Mouse (Mus musculus) hindbrain, embryonic 12.5 days (tissue): Measurements from ENCODE around the gene Fam178b. TPM values are rescaled to one million over a fixed set of nuclear protein-coding genes. Genes with fewer than 3 reads are reported as not detected.

Experiments
- ATAC-seq: fragments of 200-750 bp; cut with Nextera tagmentation; 2 replicates; pipeline ENCODE4 v1.8.0; 2017; ENCODE audit warnings: moderate TSS enrichment; ENCODE audit not compliant: low FRiP score
- H3K27ac ChIP-seq: fragments of 300-500 bp; sonication (generic); 2 replicates; pipeline ENCODE4 v1.5.1; 2016; ENCODE audit warnings: mild to moderate bottlenecking
- H3K27me3 ChIP-seq: fragments of 300-500 bp; sonication (generic); 2 replicates; pipeline ENCODE4 v1.6.1; 2016; ENCODE audit warnings: mild to moderate bottlenecking
- H3K36me3 ChIP-seq: fragments of 300-500 bp; sonication (generic); 2 replicates; pipeline ENCODE4 v1.6.1; 2016; ENCODE audit warnings: mild to moderate bottlenecking
- H3K4me1 ChIP-seq: fragments of 300-500 bp; sonication (generic); 2 replicates; pipeline ENCODE4 v1.6.1; 2016
- H3K4me2 ChIP-seq: fragments of 300-500 bp; sonication (generic); replicated peaks from 2 replicates; pipeline ENCODE4 v1.6.1; 2016; ENCODE audit warnings: mild to moderate bottlenecking
- H3K4me3 ChIP-seq: fragments of 300-500 bp; sonication (generic); 2 replicates; pipeline ENCODE4 v1.5.1; 2016; ENCODE audit warnings: mild to moderate bottlenecking
- H3K9ac ChIP-seq: fragments of 300-500 bp; sonication (generic); 2 replicates; pipeline ENCODE4 v1.6.1; 2016; ENCODE audit warnings: mild to moderate bottlenecking, moderate library complexity
- H3K9me3 ChIP-seq: fragments of 300-500 bp; sonication (generic); replicated peaks from 2 replicates; pipeline ENCODE4 v1.6.1; 2016; ENCODE audit warnings: mild to moderate bottlenecking
- WGBS: fragments of 180-500 bp; shearing (Covaris S2); methylation state at CpG from one replicate; pipeline ENCODE4 v1.1.7; 2016; 5-methylcytosine and 5-hydroxymethylcytosine counted together
- polyA plus RNA-seq: library from polyadenylated mRNA; unstranded; fragments of >200 nt; fragmentation: Nextera tagmentation; extraction: Ambion mirVana; gene quantifications from 2 replicates; pipeline ENCODE4 v1.2.1, GENCODE M21; 2016

Gene Fam178b
- polyA plus RNA-seq, 1 experiment from 2014 or later, result 0.67 TPM

GRCm38 (mm10) chr1:36563197-36563596 lies 119.8 kb downstream of the Fam178b start:
- no peak overlapping the region for H3K4me3 ChIP-seq
- H3K27ac ChIP-seq, result no peak overlapping the region
- no peak for ATAC-seq
- H3K4me1 ChIP-seq, result peaks cover 27% of the 10 kb centered on the region
- no peaks in the 10 kb centered on the region for H3K9me3 ChIP-seq
- no peak overlapping the region for H3K4me2 ChIP-seq
- no peak overlapping the region for H3K9ac ChIP-seq
- H3K27me3 ChIP-seq, result peaks cover 5% of the 10 kb centered on the region; the same call in 1 of the 2 replicates
- WGBS, result 60% methylated on average over 2 of the region's 2 CpGs
- no peaks in the 10 kb centered on the region for H3K36me3 ChIP-seq

DNA sequence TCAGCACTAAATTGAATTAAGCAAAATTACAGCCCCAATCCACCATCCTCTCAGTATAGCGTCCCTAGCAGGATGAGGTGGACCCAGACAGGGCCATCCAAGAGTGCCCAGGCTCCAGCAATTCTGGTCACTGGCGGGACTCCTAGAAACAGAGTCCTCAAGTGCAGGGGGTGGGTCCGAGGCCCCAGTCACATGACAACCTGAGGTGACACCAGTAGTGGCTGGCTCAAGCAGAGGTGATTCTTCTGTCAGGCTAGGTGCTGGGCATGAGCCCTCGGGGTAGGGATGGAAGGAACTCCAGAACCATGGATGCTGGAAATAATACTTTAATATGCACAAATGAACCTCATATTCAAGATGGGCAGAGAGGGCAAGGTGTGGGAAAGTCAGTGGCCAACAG lies 120.6 kb downstream of the Fam178b start:
- Histone ChIP-seq H3K4me1 (peaks cover 27% of the 10 kb centered on the region), H3K9me3 (no peaks in the 10 kb centered on the region), H3K4me2 (no peak overlapping the region), H3K27ac (no peak overlapping the region), H3K9ac (no peak overlapping the region), H3K27me3 (0 out of 2 replicates have a peak, but pooled peaks cover 2% of the 10 kb centered on the region), H3K4me3 (no peak overlapping the region), H3K36me3 (no peaks in the 10 kb centered on the region)
- 70% methylated on average over 4 of the region's 4 CpGs for WGBS
- no peak for ATAC-seq

GRCm38 (mm10) chr1:36560903-36561302 lies 122.1 kb downstream of the Fam178b start:
- Histone ChIP-seq H3K4me2 (no peak overlapping the region), H3K4me1 (peaks cover 25% of the 10 kb centered on the region), H3K4me3 (no peak overlapping the region), H3K9ac (no peak overlapping the region), H3K36me3 (no peaks in the 10 kb centered on the region), H3K27me3 (0 out of 2 replicates have a peak, but pooled peaks cover 2% of the 10 kb centered on the region), H3K27ac (no peak overlapping the region), H3K9me3 (no peaks in the 10 kb centered on the region)
- no peak for ATAC-seq
- WGBS, result 55% methylated on average over 6 of the region's 6 CpGs

GRCm38 (mm10) chr1:36559888-36560287 lies 123.1 kb downstream of the Fam178b start:
- no peak overlapping the region for H3K4me3 ChIP-seq
- no peak overlapping the region for H3K4me2 ChIP-seq
- H3K4me1 ChIP-seq, result peaks cover 36% of the 10 kb centered on the region
- 0 out of 2 replicates have a peak, but pooled peaks cover 2% of the 10 kb centered on the region for H3K27me3 ChIP-seq
- ATAC-seq, result no peak
- no peaks in the 10 kb centered on the region for H3K9me3 ChIP-seq
- WGBS, result 65% methylated on average over 5 of the region's 5 CpGs
- no peak overlapping the region for H3K9ac ChIP-seq
- no peak overlapping the region for H3K27ac ChIP-seq
- 0 out of 2 replicates have a peak, but pooled peaks cover under 1% of the 10 kb centered on the region for H3K36me3 ChIP-seq

- Histone ChIP-seq H3K4me3 (no peak overlapping the region), H3K4me2 (peak overlapping the region; percentile 98), H3K27ac (peak overlapping the region; percentile 100; the same call in 1 of the 2 replicates), H3K9ac (no peak overlapping the region), H3K4me1 (peaks cover 41% of the 10 kb centered on the region), H3K36me3 (peaks cover 7% of the 10 kb centered on the region), H3K9me3 (no peaks in the 10 kb centered on the region), H3K27me3 (0 out of 2 replicates have a peak, but pooled peaks cover 2% of the 10 kb centered on the region)
- 4% methylated on average over 4 of the region's 4 CpGs for WGBS
- no peak for ATAC-seq
Measured at GRCm38 (mm10) chr1:36559256-36559655, 123.7 kb downstream of the Fam178b start.

DNA sequence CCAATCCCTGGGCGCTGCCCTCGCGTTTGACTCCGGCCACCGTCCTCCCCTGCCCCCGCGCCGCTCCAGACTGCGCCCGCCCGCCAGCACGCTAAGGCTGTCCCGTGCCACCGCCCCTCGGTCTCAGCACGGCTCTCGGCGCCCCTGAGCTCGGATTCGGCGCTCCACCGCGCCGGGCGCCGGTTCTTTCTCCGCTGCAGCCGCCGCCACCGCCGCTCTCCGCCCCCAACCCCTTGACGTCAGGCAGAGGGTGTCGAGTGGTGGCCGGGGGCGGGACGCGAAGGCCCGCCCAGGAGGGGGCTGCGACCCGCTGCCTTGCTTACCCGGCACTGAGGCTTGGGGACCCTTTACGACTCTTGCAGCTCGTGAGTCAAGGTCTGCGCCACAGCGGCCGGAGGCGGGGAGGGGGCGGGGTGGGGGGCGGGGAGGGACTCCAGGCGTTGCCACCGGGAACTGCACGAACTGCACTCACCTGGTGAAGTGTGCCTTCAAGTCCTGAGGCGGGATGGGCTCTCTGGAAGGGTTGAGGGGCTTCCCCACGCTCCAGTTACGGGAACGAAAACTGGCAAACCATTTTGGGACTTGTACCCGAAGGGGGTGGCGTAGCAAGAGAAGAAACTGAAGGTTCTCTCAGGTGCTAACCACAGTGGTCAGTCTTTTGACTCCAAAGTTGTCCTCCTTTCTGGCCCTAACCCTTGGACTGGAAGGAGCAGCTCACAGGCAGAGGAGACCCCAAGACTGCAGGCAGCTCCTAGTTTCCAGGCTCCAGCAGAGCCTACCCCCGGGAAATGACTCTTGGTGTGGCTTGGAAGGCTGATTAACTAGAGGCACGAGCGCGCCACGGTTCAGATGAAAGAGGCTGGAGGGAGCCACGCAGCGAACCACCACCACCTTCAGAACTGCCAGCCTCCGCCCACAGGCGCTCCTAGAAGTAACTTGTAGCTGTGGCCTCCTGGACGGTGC lies 124.7 kb downstream of the Fam178b start, which contains the start of gene Sema4c:
Sema4c (minus strand) TSS at position 319 of the 963 bp plus-strand sequence.
- Histone ChIP-seq H3K27ac (peak within 1 kb of the TSS; percentile 100), H3K36me3 (peaks cover 17% of the 10 kb centered on the region), H3K4me3 (peak within 1 kb of the TSS; percentile 95), H3K4me2 (peak within 1 kb of the TSS; percentile 98), H3K9ac (peak within 1 kb of the TSS; percentile 98), H3K27me3 (0 out of 2 replicates have a peak, but pooled peaks cover 2% of the 10 kb centered on the region), H3K9me3 (no peaks in the 10 kb centered on the region), H3K4me1 (peaks cover 45% of the 10 kb centered on the region)
- peak; percentile 70 for ATAC-seq
- WGBS, result 1% methylated on average over 68 of the region's 69 CpGs

GRCm38 (mm10) chr1:36557457-36558011 lies 125.4 kb downstream of the Fam178b start:
- Histone ChIP-seq H3K36me3 (peaks cover 24% of the 10 kb centered on the region), H3K4me1 (peaks cover 47% of the 10 kb centered on the region), H3K4me2 (peak overlapping the region; percentile 98), H3K9me3 (no peaks in the 10 kb centered on the region), H3K9ac (peak overlapping the region; percentile 98), H3K4me3 (peak overlapping the region; percentile 95), H3K27ac (peak overlapping the region; percentile 100), H3K27me3 (0 out of 2 replicates have a peak, but pooled peaks cover 2% of the 10 kb centered on the region)
- ATAC-seq, result peak; percentile 62
- WGBS, result 1% methylated on average over 48 of the region's 48 CpGs

GRCm38 (mm10) chr1:36556553-36557456 lies 126.2 kb downstream of the Fam178b start:
- Histone ChIP-seq H3K9ac (peak overlapping the region; percentile 98), H3K9me3 (no peaks in the 10 kb centered on the region), H3K27me3 (0 out of 2 replicates have a peak, but pooled peaks cover 2% of the 10 kb centered on the region), H3K27ac (peak overlapping the region; percentile 100), H3K4me1 (peaks cover 47% of the 10 kb centered on the region), H3K36me3 (peaks cover 32% of the 10 kb centered on the region), H3K4me3 (peak overlapping the region; percentile 95), H3K4me2 (peak overlapping the region; percentile 98)
- WGBS, result under 1% methylated on average over 52 of the region's 52 CpGs
- peak; percentile 81 for ATAC-seq

DNA sequence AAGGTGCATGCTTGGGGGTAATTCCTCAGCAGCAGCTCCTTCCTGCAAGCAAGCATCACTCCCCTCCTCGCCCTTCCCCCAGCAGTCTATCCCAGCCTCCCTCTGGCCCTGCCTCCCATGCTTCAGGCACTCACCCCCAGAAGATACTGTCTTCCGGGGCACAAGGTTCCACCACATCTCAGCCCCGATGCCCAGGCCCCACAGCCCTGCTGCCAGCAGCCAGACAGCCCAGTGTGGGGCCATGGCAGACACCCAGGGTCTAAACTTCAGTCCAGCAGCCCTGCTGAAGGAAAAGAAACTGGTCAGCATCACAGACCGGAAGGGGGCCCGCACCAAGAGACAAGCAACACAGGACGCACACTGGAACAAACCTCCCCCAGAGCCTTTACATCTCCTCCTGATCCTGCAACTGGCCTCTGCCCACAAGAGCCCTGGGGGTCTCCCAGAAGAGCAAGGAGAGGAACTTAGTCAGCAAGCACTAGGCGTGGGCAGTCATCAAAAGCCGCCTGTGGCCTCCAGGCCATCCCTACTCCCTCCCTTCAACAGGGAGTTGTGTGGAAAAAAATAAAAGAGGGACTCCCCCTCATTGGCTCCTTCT lies 127.1 kb downstream of the Fam178b start:
- H3K27me3 ChIP-seq, result 0 out of 2 replicates have a peak, but pooled peaks cover 2% of the 10 kb centered on the region
- peak overlapping the region; percentile 98 for H3K9ac ChIP-seq
- 5% methylated on average over 8 of the region's 8 CpGs for WGBS
- no peak for ATAC-seq
- peaks cover 51% of the 10 kb centered on the region for H3K4me1 ChIP-seq
- peak overlapping the region; percentile 100 for H3K27ac ChIP-seq
- no peaks in the 10 kb centered on the region for H3K9me3 ChIP-seq
- H3K36me3 ChIP-seq, result peaks cover 41% of the 10 kb centered on the region
- H3K4me2 ChIP-seq, result peak overlapping the region; percentile 98
- peak overlapping the region; percentile 95 for H3K4me3 ChIP-seq

DNA sequence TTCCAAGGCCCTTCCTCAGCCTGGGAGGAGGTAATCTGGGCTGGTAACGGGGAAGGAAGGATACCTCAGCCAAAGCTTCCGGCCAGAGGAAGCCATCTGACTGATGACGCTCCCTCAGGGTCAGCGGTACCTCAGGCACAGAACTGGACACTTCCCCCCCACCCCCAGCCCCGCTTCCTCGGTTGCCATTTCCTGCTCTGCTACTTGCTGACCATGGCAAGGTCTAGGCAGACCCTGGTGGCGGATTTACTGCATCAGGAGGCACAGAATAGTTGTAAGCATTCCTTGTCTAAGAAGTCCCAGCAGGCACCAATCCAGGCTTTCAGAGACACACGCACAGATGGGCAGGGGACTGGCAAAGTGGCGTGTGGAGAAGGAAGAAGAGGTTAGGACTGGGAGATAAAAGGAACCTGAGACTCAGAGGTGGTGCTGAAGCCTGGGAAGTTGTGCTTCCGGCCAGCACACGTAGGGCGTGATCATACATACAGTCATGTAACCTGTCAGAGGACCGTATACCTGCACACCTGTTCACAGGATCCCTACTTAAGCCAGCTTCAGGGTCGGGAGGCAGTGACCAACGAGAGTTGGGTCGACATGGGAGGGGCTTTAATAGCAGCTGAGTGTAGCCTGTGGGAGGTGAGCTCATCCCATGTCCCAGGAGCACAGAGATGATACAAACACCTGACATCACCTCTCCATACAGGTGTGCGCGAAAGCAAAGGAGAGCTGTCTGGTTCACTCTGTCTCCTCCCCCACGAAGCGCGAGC lies 128.2 kb downstream of the Fam178b start:
- Histone ChIP-seq H3K27me3 (0 out of 2 replicates have a peak, but pooled peaks cover 2% of the 10 kb centered on the region), H3K27ac (peak overlapping the region; percentile 49), H3K9me3 (no peaks in the 10 kb centered on the region), H3K36me3 (peaks cover 52% of the 10 kb centered on the region), H3K4me1 (peaks cover 53% of the 10 kb centered on the region), H3K4me3 (peak overlapping the region; percentile 95), H3K4me2 (peak overlapping the region; percentile 98), H3K9ac (peak overlapping the region; percentile 98)
- 75% methylated on average over 21 of the region's 21 CpGs for WGBS
- no peak for ATAC-seq
